Mouse (Mus musculus) CD8-positive naive resting alpha-beta T cell, adult 2 months (primary cell): Measurements from ENCODE around the gene Scn9a.

Experiments
- DNase-seq, 2 experiments: peaks; one replicate each; pipeline ENCODE4 v3.0.0; 2022; ENCODE audit warnings: low read depth in 2 of 2, low spot score in 2 of 2

The Scn9a gene

GRCm38 (mm10) chr2:66463916-66464315 is 170.8 kb downstream of the Scn9a start:
- no peak for DNase-seq

DNA sequence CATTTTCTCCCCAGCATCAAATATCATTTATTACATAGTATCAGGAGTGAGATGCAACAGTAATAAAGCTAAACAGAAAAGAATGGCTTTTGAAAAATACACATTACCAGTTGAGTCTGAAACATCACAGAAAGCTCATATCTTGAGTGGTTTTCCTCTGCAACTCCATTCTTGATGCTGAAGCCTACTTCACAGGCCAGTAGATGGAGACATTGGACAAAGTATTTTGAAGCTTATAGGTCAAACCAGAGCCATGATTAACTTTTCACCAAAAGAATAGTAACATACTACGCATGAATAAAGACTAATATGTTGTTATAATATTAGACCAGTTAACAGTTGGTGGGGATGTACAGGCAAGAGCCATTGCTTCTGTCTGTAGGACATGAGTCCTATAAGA is 172.3 kb downstream of the Scn9a start:
- no peak for DNase-seq

DNA sequence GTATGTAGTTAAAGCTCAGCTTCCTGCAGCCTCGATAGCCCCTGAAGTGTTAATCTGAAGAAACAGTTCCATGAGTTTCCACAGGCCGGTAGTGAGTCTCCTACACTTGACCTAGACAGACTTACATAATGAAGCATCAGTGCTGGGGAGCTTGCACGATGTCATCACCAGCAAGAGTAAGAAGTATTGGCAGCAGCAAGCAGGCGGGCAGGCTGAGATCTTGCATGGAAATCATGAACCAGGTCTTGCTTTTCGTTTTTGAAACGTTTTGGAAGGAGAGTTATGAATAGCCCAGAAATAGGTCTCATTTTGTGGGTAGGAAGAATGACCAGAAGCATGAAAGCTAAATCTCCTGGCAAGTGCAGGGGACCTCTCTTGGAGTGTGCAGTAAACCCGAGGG is 194.1 kb downstream of the Scn9a start, which contains the start of gene Scn1a:
TSS of gene Scn1a (minus strand) at position 130 of the 400 bp plus-strand sequence.
- DNase-seq = no peak

GRCm38 (mm10) chr2:66439764-66440471 is 194.8 kb downstream of the Scn9a start:
- no peak for DNase-seq

- DNase-seq = no peak
Measured at GRCm38 (mm10) chr2:66436286-66436685, 198.5 kb downstream of the Scn9a start.
